11 mouse cellular contexts compared by ENCODE assay signal in genomic region chr6:138419871-138420535, GRCm38 (mm10).
A peak's percentile ranks its signal among the peaks of the same experiment; 100 is the strongest.
DNase-seq lines count a peak whose midpoint lies in the region; ATAC-seq and TF ChIP-seq lines count a peak whose summit lies in the region.
"Had no signal": no experiment of that assay in that cellular context is flagged by ENCODE, and none has a peak within 500 bp of the region (broad histone marks: within the 10 kb centered on the region; RNA-seq: fewer than 3 reads in every experiment).

No protein-coding gene starts in this region.

- ATAC-seq in heart, embryonic 16.5 days (replicated peaks; ENCODE audit: extremely low read depth, insufficient read depth, low FRiP score): no peak
- ATAC-seq in embryonic facial prominence, embryonic 11.5 days (replicated peaks; ENCODE audit: insufficient number of reproducible peaks, low FRiP score, low TSS enrichment, low read depth): no peak
- peak; percentile 28; the same call in 1 of the 2 replicates for ATAC-seq in hindbrain, embryonic 14.5 days (ENCODE audit: low FRiP score)
- no peak for ATAC-seq in midbrain, postnatal 0 days (ENCODE audit: low FRiP score)

- peak overlapping the region; percentile 92 for H3K4me2 ChIP-seq in heart, embryonic 16.5 days (ENCODE audit: low read depth, low read length)
- H3K4me2 ChIP-seq in embryonic facial prominence, embryonic 11.5 days (ENCODE audit: low read depth, low read length): peak overlapping the region; percentile 62
- H3K4me2 ChIP-seq in hindbrain, embryonic 14.5 days (replicated peaks): peak overlapping the region; percentile 59
- H3K4me2 ChIP-seq in midbrain, postnatal 0 days (ENCODE audit: low read depth, low read length, poor library complexity, severe bottlenecking): peak overlapping the region; percentile 71
- H3K4me2 ChIP-seq: liver, embryonic 13.5 days had no signal

- no peaks in the 10 kb centered on the region for H3K9me3 ChIP-seq in heart, embryonic 16.5 days (replicated peaks; ENCODE audit: control insufficient read depth, low read length)
- no peaks in the 10 kb centered on the region for H3K9me3 ChIP-seq in embryonic facial prominence, embryonic 11.5 days (replicated peaks; ENCODE audit: control insufficient read depth, low read length)
- H3K9me3 ChIP-seq in hindbrain, embryonic 14.5 days (ENCODE audit: control insufficient read depth, low read length): no peaks in the 10 kb centered on the region
- no peaks in the 10 kb centered on the region for H3K9me3 ChIP-seq in midbrain, postnatal 0 days (ENCODE audit: low read length)
- H3K9me3 ChIP-seq: liver, embryonic 13.5 days had no signal

- H3K27ac ChIP-seq in heart, embryonic 16.5 days (ENCODE audit: low read length): no peak overlapping the region
- no peak overlapping the region for H3K27ac ChIP-seq in embryonic facial prominence, embryonic 11.5 days (replicated peaks; ENCODE audit: low read depth, low read length)
- peak overlapping the region; percentile 89 for H3K27ac ChIP-seq in hindbrain, embryonic 14.5 days
- peak overlapping the region; percentile 74 for H3K27ac ChIP-seq in midbrain, postnatal 0 days (ENCODE audit: low read depth, low read length)
- H3K27ac ChIP-seq: liver, embryonic 13.5 days had no signal

- DNase-seq in heart, postnatal 10 days: no peak
- DNase-seq in embryonic facial prominence, embryonic 11.5 days (ENCODE audit: low spot score): peak; percentile 12
- peak; percentile 53 for DNase-seq in hindbrain, embryonic 14.5 days (ENCODE audit: low spot score)
- peak; percentile 51 for DNase-seq in midbrain, postnatal 0 days (ENCODE audit: low spot score)
- DNase-seq in gastrocnemius, adult 18-20 months (ENCODE audit: low spot score): no peak
- DNase-seq in layer of hippocampus, adult 9-10 months (ENCODE audit: low spot score): no peak
- DNase-seq in left cerebral cortex, adult 18-20 months (ENCODE audit: low spot score in 2 of 2): no peak
- DNase-seq: gastrocnemius, postnatal 25 days; kidney, postnatal 36 days; liver, embryonic 13.5 days had no signal

- H3K4me1 ChIP-seq in heart, embryonic 16.5 days (ENCODE audit: control insufficient read depth, insufficient read depth, low read length): peaks cover 16% of the 10 kb centered on the region
- no peaks in the 10 kb centered on the region for H3K4me1 ChIP-seq in embryonic facial prominence, embryonic 11.5 days (ENCODE audit: control insufficient read depth, insufficient read depth, low read length)
- H3K4me1 ChIP-seq in hindbrain, embryonic 14.5 days (replicated peaks; ENCODE audit: control insufficient read depth, insufficient read depth, low read length): peaks cover 31% of the 10 kb centered on the region
- H3K4me1 ChIP-seq in midbrain, postnatal 0 days (ENCODE audit: insufficient read depth, low read length): no peaks in the 10 kb centered on the region
- H3K4me1 ChIP-seq: liver, embryonic 13.5 days had no signal

- no peak for TF ChIP-seq CTCF in midbrain, postnatal 0 days (IDR thresholded peaks at IDR 0.05)

- no peak overlapping the region for H3K4me3 ChIP-seq in heart, embryonic 16.5 days (ENCODE audit: low read length)
- H3K4me3 ChIP-seq in embryonic facial prominence, embryonic 11.5 days (ENCODE audit: low read depth, low read length): peak overlapping the region; percentile 32; the same call in 1 of the 2 replicates
- H3K4me3 ChIP-seq in hindbrain, embryonic 14.5 days (replicated peaks; ENCODE audit: low read length): peak overlapping the region; percentile 44
- peak overlapping the region; percentile 54 for H3K4me3 ChIP-seq in midbrain, postnatal 0 days (ENCODE audit: low read depth, low read length)
- H3K4me3 ChIP-seq: liver, embryonic 13.5 days had no signal

- 59% methylated on average over 8 of the region's 8 CpGs for WGBS in heart, embryonic 16.5 days
- 26% methylated on average over 8 of the region's 8 CpGs for WGBS in embryonic facial prominence, embryonic 11.5 days
- WGBS in hindbrain, embryonic 14.5 days: 8% methylated on average over 8 of the region's 8 CpGs
- WGBS in midbrain, postnatal 0 days: 15% methylated on average over 8 of the region's 8 CpGs

- no peaks in the 10 kb centered on the region for H3K36me3 ChIP-seq in heart, embryonic 16.5 days (ENCODE audit: control insufficient read depth, insufficient read depth)
- no peaks in the 10 kb centered on the region for H3K36me3 ChIP-seq in embryonic facial prominence, embryonic 11.5 days (replicated peaks; ENCODE audit: control insufficient read depth, insufficient read depth, low read depth, low read length)
- H3K36me3 ChIP-seq in hindbrain, embryonic 14.5 days (replicated peaks; ENCODE audit: control insufficient read depth, insufficient read depth): 0 out of 2 replicates have a peak, but pooled peaks cover 3% of the 10 kb centered on the region
- no peaks in the 10 kb centered on the region for H3K36me3 ChIP-seq in midbrain, postnatal 0 days (ENCODE audit: insufficient read depth, low read length)
- H3K36me3 ChIP-seq: liver, embryonic 13.5 days had no signal

- no peak overlapping the region for H3K9ac ChIP-seq in heart, embryonic 16.5 days (ENCODE audit: low read length)
- peak overlapping the region; percentile 18; the same call in 1 of the 2 replicates for H3K9ac ChIP-seq in embryonic facial prominence, embryonic 11.5 days (replicated peaks; ENCODE audit: low read length)
- H3K9ac ChIP-seq in hindbrain, embryonic 14.5 days: peak overlapping the region; percentile 61
- peak overlapping the region; percentile 68; the same call in 1 of the 2 replicates for H3K9ac ChIP-seq in midbrain, postnatal 0 days (replicated peaks; ENCODE audit: low read length, poor library complexity, severe bottlenecking)
- H3K9ac ChIP-seq: liver, embryonic 13.5 days had no signal

- intact Hi-C loops in heart, postnatal 10 days (cut with DNase I): no loop called here

- H3K27me3 ChIP-seq in heart, embryonic 16.5 days (ENCODE audit: control insufficient read depth, insufficient read depth, low read length): peaks cover 2% of the 10 kb centered on the region; the same call in 1 of the 2 replicates
- H3K27me3 ChIP-seq in embryonic facial prominence, embryonic 11.5 days (ENCODE audit: control insufficient read depth, insufficient read depth, low read length): peaks cover 5% of the 10 kb centered on the region; the same call in 1 of the 2 replicates
- no peaks in the 10 kb centered on the region for H3K27me3 ChIP-seq in hindbrain, embryonic 14.5 days (ENCODE audit: control insufficient read depth, insufficient read depth, low read length)
- no peaks in the 10 kb centered on the region for H3K27me3 ChIP-seq in midbrain, postnatal 0 days (ENCODE audit: insufficient read depth, low read length)

Comparison
In these comparisons a context has a peak if more than half of its experiments do, and no peak if none do; other contexts are left out.
1. H3K27ac ChIP-seq: peak in hindbrain, embryonic 14.5 days (single experiment) and midbrain, postnatal 0 days (single experiment); none in heart, embryonic 16.5 days (single experiment) and embryonic facial prominence, embryonic 11.5 days (single experiment).
2. DNase-seq: peak in embryonic facial prominence, embryonic 11.5 days (single experiment), hindbrain, embryonic 14.5 days (single experiment) and midbrain, postnatal 0 days (single experiment); none in heart, postnatal 10 days (0 of 2), gastrocnemius, adult 18-20 months (single experiment), layer of hippocampus, adult 9-10 months (single experiment) and left cerebral cortex, adult 18-20 months (0 of 2).
3. Peak in every context shown above with its lines, with median percentiles within 50 percentile points of each other: H3K4me2 ChIP-seq.